ENCODE assay signal across 20 mouse cellular contexts in the genomic region with DNA sequence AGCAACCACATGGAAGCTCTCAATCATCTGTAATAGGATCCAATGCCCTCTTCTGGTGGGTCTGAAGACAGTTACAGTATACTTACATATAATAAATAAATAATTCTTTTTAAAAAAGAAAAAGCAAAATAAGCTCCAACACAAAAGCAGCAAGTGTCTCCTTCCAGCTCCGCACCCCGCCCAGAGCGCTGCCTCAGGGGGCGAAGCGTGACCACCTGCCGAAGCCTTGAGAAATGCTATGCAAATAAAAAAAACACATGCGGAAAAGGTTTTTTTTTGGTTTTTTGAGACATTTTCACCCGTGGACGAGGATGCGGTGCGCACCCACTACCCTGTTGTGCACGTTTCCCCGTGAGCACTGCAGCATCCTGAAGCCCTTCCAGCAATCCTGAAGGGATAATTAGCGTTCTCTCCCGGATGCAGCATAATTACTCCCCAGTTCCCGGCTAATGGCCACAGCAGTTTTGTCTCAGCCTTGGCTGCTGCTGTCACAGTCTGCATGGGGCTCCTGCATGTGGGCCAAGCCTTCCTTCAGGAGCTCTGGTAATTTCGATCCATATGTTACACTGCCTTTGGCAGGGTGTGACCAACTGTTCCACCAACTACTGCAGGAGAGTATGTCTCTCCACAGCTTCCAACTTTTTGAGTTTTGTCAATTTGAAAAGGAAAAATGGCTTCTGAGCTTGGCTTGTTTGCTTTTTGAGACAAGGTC. TPM values are rescaled to one million over a fixed set of nuclear protein-coding genes. Genes with fewer than 3 reads are reported as not detected.
DNase-seq lines count a peak whose midpoint lies in the region; TF ChIP-seq lines count a peak whose summit lies in the region.
"Had no signal": no experiment of that assay in that cellular context is flagged by ENCODE, and none has a peak within 500 bp of the region (broad histone marks: within the 10 kb centered on the region; RNA-seq: fewer than 3 reads in every experiment).

No protein-coding gene starts in this region.

- peak overlapping the region; percentile 27 for H3K27ac ChIP-seq in spleen, adult 2 months (ENCODE audit: insufficient read depth, low read length)
- H3K27ac ChIP-seq: embryonic facial prominence, embryonic 12.5 days; hindbrain, embryonic 12.5 days; kidney, postnatal 0 days; liver, embryonic 15.5 days; neural tube, embryonic 13.5 days; stomach, postnatal 0 days had no signal

- DNase-seq in cerebellum, adult 9-11 months: peak; percentile 56
- no peak for DNase-seq in cerebellum, adult 9-10 months
- DNase-seq in layer of hippocampus, adult 18-20 months (ENCODE audit: low spot score in 2 of 2): peak; percentile 33 to 57
- DNase-seq in layer of hippocampus, postnatal 14 days (ENCODE audit: low spot score in 2 of 2): no peak
- no peak for DNase-seq in spleen, adult 2 months (ENCODE audit: low read depth in 1 of 2, low spot score in 2 of 2)
- no peak for DNase-seq in spleen, adult 18-20 months
- no peak for DNase-seq in ovary, postnatal 10 days (ENCODE audit: low spot score)
- DNase-seq in gastrocnemius, adult 18-20 months (ENCODE audit: low spot score): no peak
- DNase-seq: adrenal gland, postnatal 36 days; heart, postnatal 14 days; kidney, adult 18-20 months; midbrain, embryonic 14.5 days; right cerebral cortex, postnatal 14 days had no signal

- H3K4me3 ChIP-seq in spleen, adult 2 months (ENCODE audit: extremely low read depth, insufficient read depth, insufficient read length): no peak overlapping the region
- H3K4me3 ChIP-seq: embryonic facial prominence, embryonic 12.5 days; heart, embryonic 12.5 days; hindbrain, embryonic 12.5 days; liver, embryonic 15.5 days; neural tube, embryonic 13.5 days had no signal

- peaks cover 9% of the 10 kb centered on the region; the same call in 1 of the 2 replicates for H3K36me3 ChIP-seq in spleen, adult 2 months (ENCODE audit: control insufficient read depth, insufficient read depth, low read length)

- TF ChIP-seq CTCF in spleen, adult 2 months (IDR thresholded peaks at IDR 0.05; ENCODE audit: extremely low read depth, insufficient read depth, insufficient read length, insufficient replicate concordance): no peak

- no peaks in the 10 kb centered on the region for H3K27me3 ChIP-seq in spleen, adult 2 months (ENCODE audit: control insufficient read depth, insufficient read depth, low read length)
- H3K27me3 ChIP-seq: embryonic facial prominence, embryonic 12.5 days; heart, embryonic 12.5 days; hindbrain, embryonic 12.5 days; liver, embryonic 15.5 days; neural tube, embryonic 13.5 days had no signal

- 70% methylated on average over 17 of the region's 17 CpGs for WGBS in spleen, adult 2 months

- TF ChIP-seq POLR2A in spleen, adult 2 months (IDR thresholded peaks at IDR 0.05; ENCODE audit: low read depth, low read length): no peak

- peaks cover 22% of the 10 kb centered on the region for H3K4me1 ChIP-seq in spleen, adult 2 months (ENCODE audit: control insufficient read depth, insufficient read depth, insufficient read length)
- H3K4me1 ChIP-seq: embryonic facial prominence, embryonic 12.5 days; hindbrain, embryonic 12.5 days; liver, embryonic 15.5 days; neural tube, embryonic 13.5 days had no signal

RNA-seq across cellular contexts. Expression of a gene that starts 12.2 kb away (rescaled TPM):
- 10 to 100 TPM; 10.9 to 12.0 TPM for total RNA-seq in layer of hippocampus, adult 18-20 months (2021)
- total RNA-seq in layer of hippocampus, postnatal 14 days (2021): 10 to 100 TPM; 12.7 to 13.6 TPM
- 22.1 and 25.3 TPM in 2 replicates for polyA plus RNA-seq in spleen, adult 2 months (2012; rRNA removed)
- 1 to 10 TPM; 1.3 to 2.0 TPM for total RNA-seq in gastrocnemius, adult 18-20 months (2021)

RNA-seq across cellular contexts. Expression of a gene that starts 32.1 kb away (rescaled TPM):
- 10 to 100 TPM; 44.9 to 47.9 TPM for total RNA-seq in layer of hippocampus, adult 18-20 months (2021)
- 10 to 100 TPM; 34.8 to 35.3 TPM for total RNA-seq in layer of hippocampus, postnatal 14 days (2021)
- polyA plus RNA-seq in spleen, adult 2 months (2012; rRNA removed): 18.8 and 24.5 TPM in 2 replicates
- 10 to 100 TPM; 91.6 to 96.4 TPM for total RNA-seq in gastrocnemius, adult 18-20 months (2021)

RNA-seq across cellular contexts. Expression of a gene that starts 45.4 kb away (rescaled TPM):
- 1 to 10 TPM; 2.4 to 3.1 TPM for total RNA-seq in layer of hippocampus, adult 18-20 months (2021)
- 1 to 10 TPM; 3.4 to 5.0 TPM for total RNA-seq in layer of hippocampus, postnatal 14 days (2021)
- polyA plus RNA-seq in spleen, adult 2 months (2012; rRNA removed): 174 and 200 TPM in 2 replicates
- 1 to 10 TPM in 1 of 2 experiments, under 1 TPM in 1; 0.80 to 1.2 TPM for total RNA-seq in gastrocnemius, adult 18-20 months (2021)

Comparison
In these comparisons a context has a peak if more than half of its experiments do, and no peak if none do; other contexts are left out.
1. DNase-seq: peak in cerebellum, adult 9-11 months (single experiment) and layer of hippocampus, adult 18-20 months (2 of 2); none in cerebellum, adult 9-10 months (single experiment), layer of hippocampus, postnatal 14 days (0 of 2), spleen, adult 2 months (0 of 2), spleen, adult 18-20 months (0 of 2), ovary, postnatal 10 days (single experiment) and gastrocnemius, adult 18-20 months (single experiment).